Mouse (Mus musculus) lung, adult 2 months (tissue): ENCODE measurements at regions not wholly inside any gene's neighbourhood (a gene's known extent, or its start where the extent isn't known, plus 50 kb on each side); places are given as distances from the start of the nearest gene placed in this dataset.

ENCODE experiments used
- CTCF ChIP-seq: fragments of 200-500 bp; IDR thresholded peaks from 2 replicates; pipeline ENCODE4 v1.5.1; 2011; ENCODE audit warnings: mild to moderate bottlenecking, low read length, control low read depth; ENCODE audit not compliant: insufficient read depth
- POLR2A ChIP-seq: fragments of 200-500 bp; IDR thresholded peaks from 2 replicates; pipeline ENCODE4 v1.6.1; 2011; ENCODE audit warnings: low read depth, mild to moderate bottlenecking, control low read depth, low read length, borderline replicate concordance; ENCODE audit errors: extremely low read depth

GRCm38 (mm10) chr2:128288138-128288551, 162.3 kb downstream of the Bcl2l11 start:
- TF ChIP-seq CTCF (no peak), POLR2A (no peak)
